Mouse (Mus musculus): ENCODE data around the gene Gm21616. TPM values are rescaled to one million over a fixed set of nuclear protein-coding genes. Genes with fewer than 3 reads are reported as not detected.
"Not testable (repeated sequence)": the region's sequence is repeated elsewhere in the genome, so short reads cannot be mapped to it uniquely, and the experiment has no call there.

The Gm21616 gene
- polyA plus RNA-seq (2014; fragmentation: Nextera tagmentation; extraction: Ambion mirVana): not detected in 2 replicates

- ATAC-seq (replicated peaks; ENCODE audit: low FRiP score); H3K27ac ChIP-seq (ENCODE audit: low read depth, low read length); DNase-seq (ENCODE audit: low spot score); H3K9ac ChIP-seq (ENCODE audit: low read depth, low read length); H3K4me1 ChIP-seq (replicated peaks; ENCODE audit: control insufficient read depth, insufficient read depth, low read length); H3K9me3 ChIP-seq (ENCODE audit: control insufficient read depth, low read length); H3K36me3 ChIP-seq (ENCODE audit: control insufficient read depth, insufficient read depth, low read length); H3K27me3 ChIP-seq (replicated peaks; ENCODE audit: control insufficient read depth, insufficient read depth, low read length); H3K4me3 ChIP-seq (ENCODE audit: low read depth, low read length); H3K4me2 ChIP-seq: not testable (repeated sequence)
- WGBS: no CpG with 5 or more reads among the region's 4 CpGs
Observed at GRCm38 (mm10) chrX:125435242-125435641, at the start of gene Gm21616. Gene Gm21616, plus strand, starts transcription at chrX:125435542.

All from liver, embryonic 11.5 days (tissue).